Mouse (Mus musculus) forebrain, postnatal 0 days (tissue): Measurements from ENCODE around the gene Tspan11. TPM values are rescaled to one million over a fixed set of nuclear protein-coding genes. Genes with fewer than 3 reads are reported as not detected.
A peak's percentile ranks its signal among the peaks of the same experiment; 100 is the strongest.

Experiments used
- ATAC-seq: fragments of 200-750 bp; cut with Nextera tagmentation; 2 replicates; pipeline ENCODE4 v1.8.0; 2017; ENCODE audit warnings: mild to moderate bottlenecking, moderate library complexity
- DNase-seq: peaks from one replicate; pipeline ENCODE4 v3.0.0-alpha.2; 2015
- H3K27ac ChIP-seq: fragments of 300-500 bp; sonication (generic); 2 replicates; pipeline ENCODE4 v1.5.1; 2014; ENCODE audit warnings: low read depth, mild to moderate bottlenecking, antibody characterized with exemption, low read length, moderate library complexity, mixed read lengths
- H3K27me3 ChIP-seq: fragments of 300-500 bp; sonication (generic); 2 replicates; pipeline ENCODE4 v1.6.1; 2014; ENCODE audit warnings: mild to moderate bottlenecking, low read length, mixed read lengths; ENCODE audit not compliant: insufficient read depth
- H3K36me3 ChIP-seq: fragments of 300-500 bp; sonication (generic); 2 replicates; pipeline ENCODE4 v1.6.1; 2014; ENCODE audit warnings: mild to moderate bottlenecking, moderate library complexity; ENCODE audit not compliant: insufficient read depth
- H3K4me1 ChIP-seq: fragments of 300-500 bp; sonication (generic); 2 replicates; pipeline ENCODE4 v1.6.1; 2014; ENCODE audit warnings: antibody characterized with exemption; ENCODE audit not compliant: insufficient read depth
- H3K4me2 ChIP-seq: fragments of 300-500 bp; sonication (generic); 2 replicates; pipeline ENCODE4 v1.6.1; 2014; ENCODE audit warnings: low read depth, mild to moderate bottlenecking, moderate library complexity
- H3K4me3 ChIP-seq: fragments of 300-500 bp; sonication (generic); 2 replicates; pipeline ENCODE4 v1.5.1; 2014; ENCODE audit warnings: low read depth, low read length, mixed read lengths
- H3K9ac ChIP-seq: fragments of 300-500 bp; sonication (generic); 2 replicates; pipeline ENCODE4 v1.6.1; 2014; ENCODE audit warnings: mild to moderate bottlenecking
- H3K9me3 ChIP-seq: fragments of 300-500 bp; sonication (generic); 2 replicates; pipeline ENCODE4 v1.6.1; 2016; ENCODE audit warnings: low read length
- CTCF ChIP-seq: sonication (generic); IDR thresholded peaks from 2 replicates; pipeline ENCODE4 v1.5.1; 2016; ENCODE audit warnings: antibody characterized with exemption, control low read depth, low read depth
- WGBS: fragments of 180-500 bp; shearing (Covaris S2); extraction: QIAGEN DNeasy Blood & Tissue Kit; methylation state at CpG from one replicate; pipeline ENCODE4 v1.1.7; 2014; 5-methylcytosine and 5-hydroxymethylcytosine counted together
- polyA plus RNA-seq: library from polyadenylated mRNA; unstranded; fragments of >200 nt; fragmentation: Nextera tagmentation; extraction: Ambion mirVana; gene quantifications from 2 replicates; pipeline ENCODE4 v1.2.1, GENCODE M21; 2015
- total RNA-seq: library from RNA; depleted of rRNA; stranded (reverse); fragments of >200 nt; gene quantifications from 2 replicates; pipeline ENCODE4 v1.2.3, GENCODE M21; 2014

Gene Tspan11
- total and polyA plus RNA-seq, 2 experiments from 2014 or later: 6.4 to 6.8 TPM

- Histone ChIP-seq H3K36me3 (no peaks in the 10 kb centered on the region), H3K9me3 (no peaks in the 10 kb centered on the region), H3K4me3 (no peak overlapping the region), H3K9ac (no peak overlapping the region), H3K27me3 (no peaks in the 10 kb centered on the region), H3K4me1 (no peaks in the 10 kb centered on the region), H3K4me2 (no peak overlapping the region), H3K27ac (no peak overlapping the region)
- TF ChIP-seq CTCF: no peak
- DNase-seq (no peak), ATAC-seq (no peak)
- 76% methylated on average over 8 of the region's 8 CpGs for WGBS
These were observed 18.8 kb upstream of the Tspan11 start for GRCm38 (mm10) chr6:127868546-127868945.

DNA sequence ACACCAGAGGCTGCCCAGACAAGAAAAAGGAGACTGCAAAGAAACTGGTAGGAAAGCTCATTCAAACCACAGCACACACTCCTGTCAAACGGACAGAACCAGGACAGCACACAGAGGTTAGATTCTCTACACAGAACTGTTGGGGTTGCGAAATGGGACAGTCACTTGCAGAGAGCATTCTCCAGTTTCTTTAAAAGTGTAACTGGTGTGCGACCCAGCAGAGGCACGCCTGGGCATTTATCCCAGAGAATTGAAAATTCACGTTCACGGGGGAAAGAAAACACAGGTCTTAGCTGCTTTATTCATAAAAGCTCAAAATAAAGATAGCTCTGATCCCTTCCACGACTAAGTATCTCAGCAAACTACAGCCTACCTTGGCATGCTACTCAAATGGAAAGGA is 18.3 kb upstream of the Tspan11 start:
- H3K27ac ChIP-seq: no peak overlapping the region
- ATAC-seq (no peak), DNase-seq (no peak)
- no peaks in the 10 kb centered on the region for H3K9me3 ChIP-seq
- no peak overlapping the region for H3K4me3 ChIP-seq
- TF ChIP-seq CTCF: no peak
- H3K4me2 ChIP-seq: no peak overlapping the region
- H3K4me1 ChIP-seq: no peaks in the 10 kb centered on the region
- no peaks in the 10 kb centered on the region for H3K36me3 ChIP-seq
- no peak overlapping the region for H3K9ac ChIP-seq
- WGBS: 79% methylated on average over 7 of the region's 7 CpGs
- H3K27me3 ChIP-seq: no peaks in the 10 kb centered on the region

- WGBS: 71% methylated on average over 12 of the region's 12 CpGs
- Histone ChIP-seq H3K27ac (no peak overlapping the region), H3K9me3 (no peaks in the 10 kb centered on the region), H3K9ac (no peak overlapping the region), H3K36me3 (no peaks in the 10 kb centered on the region), H3K4me2 (no peak overlapping the region), H3K4me1 (no peaks in the 10 kb centered on the region), H3K27me3 (no peaks in the 10 kb centered on the region), H3K4me3 (no peak overlapping the region)
- peak; percentile 2; the same call in 1 of the 2 replicates for TF ChIP-seq CTCF
- ATAC-seq (no peak), DNase-seq (no peak)
These were observed 16.8 kb upstream of the Tspan11 start for GRCm38 (mm10) chr6:127870345-127871324.

DNA sequence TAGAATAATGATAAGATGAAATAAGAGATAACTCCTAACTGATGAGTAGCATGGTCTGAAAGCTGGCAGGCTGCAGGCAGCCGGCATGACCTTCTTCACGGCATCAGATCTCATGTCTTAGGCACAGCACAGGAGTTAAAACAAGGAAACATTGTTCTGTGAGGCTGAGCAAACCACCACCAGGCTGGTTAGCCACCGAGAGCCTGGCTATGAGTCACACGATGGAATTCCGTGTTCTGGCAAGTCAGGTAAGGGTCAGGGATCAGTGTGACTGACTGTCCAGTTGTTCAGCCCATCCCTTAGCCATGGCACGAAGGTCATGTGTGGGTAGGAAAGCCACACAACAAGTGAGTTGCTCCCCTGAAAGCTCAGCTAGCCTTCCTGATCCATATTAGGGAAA is 16.0 kb upstream of the Tspan11 start:
- Histone ChIP-seq H3K4me2 (no peak overlapping the region), H3K27me3 (no peaks in the 10 kb centered on the region), H3K9me3 (no peaks in the 10 kb centered on the region), H3K27ac (no peak overlapping the region), H3K36me3 (no peaks in the 10 kb centered on the region), H3K9ac (no peak overlapping the region), H3K4me3 (no peak overlapping the region), H3K4me1 (no peaks in the 10 kb centered on the region)
- 92% methylated on average over 6 of the region's 6 CpGs for WGBS
- TF ChIP-seq CTCF: no peak
- DNase-seq: no peak
- ATAC-seq: no peak

GRCm38 (mm10) chr6:127872581-127872980 is 14.8 kb upstream of the Tspan11 start:
- DNase-seq (peak; percentile 20), ATAC-seq (no peak)
- Histone ChIP-seq H3K27me3 (no peaks in the 10 kb centered on the region), H3K9me3 (no peaks in the 10 kb centered on the region), H3K36me3 (no peaks in the 10 kb centered on the region), H3K4me2 (no peak overlapping the region), H3K27ac (no peak overlapping the region), H3K4me3 (no peak overlapping the region), H3K9ac (no peak overlapping the region), H3K4me1 (no peaks in the 10 kb centered on the region)
- WGBS: 69% methylated on average over 8 of the region's 8 CpGs
- no peak for TF ChIP-seq CTCF

DNA sequence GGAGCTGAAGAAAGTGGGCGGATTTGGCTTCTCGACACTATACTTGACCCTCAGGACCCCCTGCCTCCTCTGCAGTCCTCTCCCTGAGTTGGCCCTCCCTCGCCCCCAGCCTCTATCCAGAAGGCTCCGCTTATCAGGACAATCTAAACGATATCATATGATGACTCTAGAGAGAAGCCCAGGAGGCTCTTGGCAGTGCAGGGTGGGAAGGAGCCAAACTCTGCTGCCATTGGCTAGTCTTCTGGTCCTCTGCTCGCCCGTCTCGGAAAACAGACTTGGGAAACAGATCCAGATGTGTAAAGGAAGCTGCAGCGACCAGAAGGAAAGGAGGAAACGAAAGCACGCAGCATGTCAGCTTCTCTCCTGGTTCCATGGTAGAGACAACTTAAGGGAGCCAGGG is 11.5 kb upstream of the Tspan11 start:
- no peak overlapping the region for H3K4me2 ChIP-seq
- no peak overlapping the region for H3K27ac ChIP-seq
- 83% methylated on average over 11 of the region's 11 CpGs for WGBS
- H3K36me3 ChIP-seq: no peaks in the 10 kb centered on the region
- no peak for DNase-seq
- peaks cover 5% of the 10 kb centered on the region; the same call in 1 of the 2 replicates for H3K9me3 ChIP-seq
- H3K4me3 ChIP-seq: no peak overlapping the region
- H3K9ac ChIP-seq: no peak overlapping the region
- no peaks in the 10 kb centered on the region for H3K4me1 ChIP-seq
- ATAC-seq: no peak
- no peaks in the 10 kb centered on the region for H3K27me3 ChIP-seq
- TF ChIP-seq CTCF: no peak

DNA sequence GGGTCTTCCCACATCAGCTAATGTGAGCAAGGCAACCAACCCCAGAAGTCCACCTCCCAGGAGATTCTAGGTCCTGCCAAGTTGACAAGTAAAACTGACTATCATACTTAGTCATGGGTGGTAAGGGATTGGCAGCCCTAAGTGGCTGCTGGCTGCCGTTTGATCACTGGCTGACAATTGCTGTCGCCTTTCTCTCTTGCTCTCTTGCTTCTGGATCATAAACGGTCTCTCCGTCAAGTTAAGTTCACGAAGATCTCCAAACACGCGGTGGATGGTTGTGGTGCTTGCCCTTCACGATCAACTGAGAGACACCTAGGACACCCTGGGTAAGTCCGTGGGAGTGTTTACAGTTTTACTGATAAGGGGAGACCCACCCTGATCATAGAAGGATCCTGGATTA is 11.0 kb upstream of the Tspan11 start:
- DNase-seq (no peak), ATAC-seq (no peak)
- Histone ChIP-seq H3K4me1 (no peaks in the 10 kb centered on the region), H3K4me2 (no peak overlapping the region), H3K27me3 (no peaks in the 10 kb centered on the region), H3K36me3 (no peaks in the 10 kb centered on the region), H3K27ac (no peak overlapping the region), H3K9me3 (peaks cover 5% of the 10 kb centered on the region; the same call in 1 of the 2 replicates), H3K9ac (no peak overlapping the region), H3K4me3 (no peak overlapping the region)
- 84% methylated on average over 9 of the region's 9 CpGs for WGBS
- no peak for TF ChIP-seq CTCF
